Mouse (Mus musculus) stomach, embryonic 15.5 days (tissue): Measurements from ENCODE around the gene Pex7. TPM values are rescaled to one million over a fixed set of nuclear protein-coding genes. Genes with fewer than 3 reads are reported as not detected.

Experiments
- ATAC-seq: fragments of 200-750 bp; cut with Nextera tagmentation; 2 replicates; pipeline ENCODE4 v1.8.0; 2017; ENCODE audit warnings: low read depth, moderate number of reproducible peaks, moderate TSS enrichment; ENCODE audit not compliant: insufficient read depth, low FRiP score
- H3K27ac ChIP-seq: fragments of 300-500 bp; sonication (generic); 2 replicates; pipeline ENCODE4 v1.5.1; 2015; ENCODE audit warnings: mild to moderate bottlenecking, inconsistent platforms
- H3K27me3 ChIP-seq: fragments of 300-500 bp; sonication (generic); replicated peaks from 2 replicates; pipeline ENCODE4 v1.6.1; 2015; ENCODE audit warnings: inconsistent platforms
- H3K36me3 ChIP-seq: fragments of 300-500 bp; sonication (generic); 2 replicates; pipeline ENCODE4 v1.6.1; 2015; ENCODE audit warnings: inconsistent platforms
- H3K4me1 ChIP-seq: fragments of 300-500 bp; sonication (generic); 2 replicates; pipeline ENCODE4 v1.6.1; 2015; ENCODE audit warnings: inconsistent platforms
- H3K4me2 ChIP-seq: fragments of 300-500 bp; sonication (generic); 2 replicates; pipeline ENCODE4 v1.6.1; 2015; ENCODE audit warnings: mild to moderate bottlenecking, inconsistent platforms
- H3K4me3 ChIP-seq: fragments of 300-500 bp; sonication (generic); replicated peaks from 2 replicates; pipeline ENCODE4 v1.5.1; 2015; ENCODE audit warnings: inconsistent platforms
- H3K9ac ChIP-seq: fragments of 300-500 bp; sonication (generic); 2 replicates; pipeline ENCODE4 v1.6.1; 2015; ENCODE audit warnings: inconsistent platforms
- H3K9me3 ChIP-seq: fragments of 300-500 bp; sonication (generic); 2 replicates; pipeline ENCODE4 v1.6.1; 2016; ENCODE audit warnings: inconsistent platforms
- WGBS: fragments of 180-500 bp; shearing (Covaris S2); methylation state at CpG from one replicate; pipeline ENCODE4 v1.1.7; 2015; 5-methylcytosine and 5-hydroxymethylcytosine counted together
- polyA plus RNA-seq: library from polyadenylated mRNA; unstranded; fragments of >200 nt; fragmentation: Nextera tagmentation; extraction: Ambion mirVana; gene quantifications from 2 replicates; pipeline ENCODE4 v1.2.1, GENCODE M21; 2015

Pex7 gene
- polyA plus RNA-seq, 1 experiment from 2014 or later = 40.7 TPM

DNA sequence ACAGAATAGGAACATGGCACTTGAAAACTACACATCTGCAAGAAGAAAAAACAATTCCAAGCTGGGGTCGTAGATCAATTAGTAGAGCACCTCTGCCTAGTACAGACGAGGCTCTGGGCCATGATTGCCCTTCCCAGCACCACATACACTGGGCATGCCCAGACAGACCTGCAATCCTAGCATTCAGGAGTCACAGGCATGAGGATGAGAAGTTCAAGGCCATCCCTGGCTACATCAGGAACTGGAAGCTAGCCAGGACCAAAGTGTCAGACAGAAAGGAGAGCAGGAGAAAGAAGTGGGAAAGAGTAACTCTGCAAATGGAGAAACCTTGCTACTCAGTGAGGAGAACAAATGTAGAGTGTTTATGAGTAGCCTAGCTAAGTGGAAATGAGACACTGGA lies 7.3 kb downstream of the Pex7 start:
- Histone ChIP-seq H3K9ac (no peak overlapping the region), H3K27me3 (no peaks in the 10 kb centered on the region), H3K4me3 (no peak overlapping the region), H3K4me2 (no peak overlapping the region), H3K27ac (no peak overlapping the region), H3K9me3 (no peaks in the 10 kb centered on the region), H3K36me3 (no peaks in the 10 kb centered on the region), H3K4me1 (no peaks in the 10 kb centered on the region)
- ATAC-seq = no peak
- 53% methylated on average over 2 of the region's 2 CpGs for WGBS

GRCm38 (mm10) chr10:19893976-19894375 lies 13.5 kb downstream of the Pex7 start:
- Histone ChIP-seq H3K9me3 (no peaks in the 10 kb centered on the region), H3K27me3 (no peaks in the 10 kb centered on the region), H3K27ac (no peak overlapping the region), H3K4me2 (no peak overlapping the region), H3K4me1 (no peaks in the 10 kb centered on the region), H3K36me3 (no peaks in the 10 kb centered on the region), H3K4me3 (no peak overlapping the region), H3K9ac (no peak overlapping the region)
- 20% methylated on average over 4 of the region's 4 CpGs for WGBS
- no peak for ATAC-seq

DNA sequence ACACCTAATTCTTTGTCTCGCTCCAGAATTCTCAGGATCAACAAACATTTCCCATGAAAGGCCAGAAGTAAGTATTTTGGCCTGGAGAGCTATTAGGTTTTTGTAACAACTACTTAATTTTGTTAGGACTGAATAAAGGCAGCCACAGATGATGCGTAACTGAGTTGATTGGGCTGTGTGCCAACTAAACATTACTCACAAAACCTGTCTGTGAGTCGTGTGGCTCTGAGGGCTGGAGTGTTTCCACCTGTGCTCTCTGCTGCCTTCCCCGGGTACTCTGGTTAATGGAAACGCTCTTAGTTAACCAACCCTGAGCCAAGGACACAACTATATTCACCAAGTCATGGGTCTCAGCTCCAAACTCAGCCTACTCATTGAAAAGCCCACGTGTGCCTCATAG lies 14.3 kb downstream of the Pex7 start:
- Histone ChIP-seq H3K27ac (no peak overlapping the region), H3K9me3 (no peaks in the 10 kb centered on the region), H3K4me2 (no peak overlapping the region), H3K36me3 (no peaks in the 10 kb centered on the region), H3K4me3 (no peak overlapping the region), H3K9ac (no peak overlapping the region), H3K27me3 (no peaks in the 10 kb centered on the region), H3K4me1 (no peaks in the 10 kb centered on the region)
- ATAC-seq = no peak
- WGBS = 49% methylated on average over 6 of the region's 6 CpGs

DNA sequence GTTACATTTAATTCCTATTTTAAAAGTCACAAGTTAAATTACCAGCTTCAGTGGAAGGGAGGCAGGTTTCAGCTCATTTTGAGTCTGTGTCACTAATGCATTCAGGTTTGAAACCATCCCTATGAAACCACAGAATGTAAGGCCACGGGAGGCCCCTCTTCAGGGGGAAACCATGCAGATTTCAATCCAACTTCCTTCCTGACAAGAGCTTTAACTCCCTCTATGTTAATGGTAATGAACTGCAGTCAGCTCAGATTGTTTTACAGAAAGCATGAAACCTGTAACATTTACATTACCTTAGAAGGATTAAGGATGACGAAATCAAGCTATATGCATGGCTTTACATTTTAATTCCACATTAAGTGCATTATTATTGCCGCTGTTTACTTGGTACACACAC lies 15.8 kb downstream of the Pex7 start:
- no peak overlapping the region for H3K27ac ChIP-seq
- no peak overlapping the region for H3K4me3 ChIP-seq
- no peaks in the 10 kb centered on the region for H3K4me1 ChIP-seq
- no peak overlapping the region for H3K9ac ChIP-seq
- ATAC-seq = no peak
- no peaks in the 10 kb centered on the region for H3K36me3 ChIP-seq
- H3K9me3 ChIP-seq = no peaks in the 10 kb centered on the region
- H3K27me3 ChIP-seq = no peaks in the 10 kb centered on the region
- WGBS = 57% methylated on average over 3 of the region's 3 CpGs
- H3K4me2 ChIP-seq = no peak overlapping the region

- 87% methylated on average over 3 of the region's 3 CpGs for WGBS
- no peaks in the 10 kb centered on the region for H3K27me3 ChIP-seq
- H3K4me2 ChIP-seq = no peak overlapping the region
- H3K9me3 ChIP-seq = no peaks in the 10 kb centered on the region
- H3K9ac ChIP-seq = no peak overlapping the region
- no peak overlapping the region for H3K27ac ChIP-seq
- H3K36me3 ChIP-seq = no peaks in the 10 kb centered on the region
- H3K4me1 ChIP-seq = no peaks in the 10 kb centered on the region
- ATAC-seq = no peak
- H3K4me3 ChIP-seq = no peak overlapping the region
Observed at GRCm38 (mm10) chr10:19889908-19890307, 17.6 kb downstream of the Pex7 start.

- 65% methylated on average over 3 of the region's 3 CpGs for WGBS
- no peak for ATAC-seq
Observed at GRCm38 (mm10) chr10:19886249-19886648, 21.2 kb downstream of the Pex7 start.

GRCm38 (mm10) chr10:19884409-19884808 lies 23.1 kb downstream of the Pex7 start:
- 64% methylated on average over 4 of the region's 4 CpGs for WGBS
- Histone ChIP-seq H3K4me1 (no peaks in the 10 kb centered on the region), H3K4me2 (no peak overlapping the region), H3K36me3 (no peaks in the 10 kb centered on the region), H3K27ac (no peak overlapping the region), H3K9ac (no peak overlapping the region), H3K9me3 (no peaks in the 10 kb centered on the region), H3K4me3 (no peak overlapping the region), H3K27me3 (no peaks in the 10 kb centered on the region)
- no peak for ATAC-seq

More at GRCm38 (mm10) chr10:19886249-19886648, 21.2 kb downstream of the Pex7 start:
- H3K27me3 ChIP-seq = no peaks in the 10 kb centered on the region
- H3K36me3 ChIP-seq = no peaks in the 10 kb centered on the region
- H3K4me3 ChIP-seq = no peak overlapping the region
- no peak overlapping the region for H3K9ac ChIP-seq
- H3K9me3 ChIP-seq = no peaks in the 10 kb centered on the region
- H3K4me2 ChIP-seq = no peak overlapping the region
- no peaks in the 10 kb centered on the region for H3K4me1 ChIP-seq
- H3K27ac ChIP-seq = no peak overlapping the region

DNA sequence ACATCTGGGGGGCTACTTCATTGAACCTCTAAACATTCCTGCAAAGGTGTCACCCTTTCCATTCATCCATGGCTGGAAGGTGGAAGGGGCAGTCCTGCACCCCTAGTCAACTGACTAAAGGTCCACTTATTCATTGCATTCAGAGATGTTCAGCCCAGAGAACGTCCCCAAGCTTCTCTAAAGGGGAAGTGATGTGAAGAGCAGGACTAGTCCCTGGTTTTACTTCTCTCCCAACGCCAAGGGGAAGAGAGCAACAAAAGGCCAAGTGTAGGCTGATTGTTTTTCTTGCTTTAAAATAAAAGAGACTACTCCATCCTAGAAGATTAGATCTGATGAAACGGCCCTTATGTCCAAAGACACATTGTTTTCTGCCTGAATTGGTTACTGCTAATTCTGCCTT lies 27.1 kb downstream of the Pex7 start:
- H3K27ac ChIP-seq = no peak overlapping the region
- no peaks in the 10 kb centered on the region for H3K27me3 ChIP-seq
- no peak overlapping the region for H3K4me3 ChIP-seq
- H3K4me1 ChIP-seq = 0 out of 2 replicates have a peak, but pooled peaks cover 7% of the 10 kb centered on the region
- no peak overlapping the region for H3K4me2 ChIP-seq
- no peaks in the 10 kb centered on the region for H3K36me3 ChIP-seq
- H3K9ac ChIP-seq = no peak overlapping the region
- H3K9me3 ChIP-seq = no peaks in the 10 kb centered on the region
- no peak for ATAC-seq
- 78% methylated on average over 3 of the region's 3 CpGs for WGBS

DNA sequence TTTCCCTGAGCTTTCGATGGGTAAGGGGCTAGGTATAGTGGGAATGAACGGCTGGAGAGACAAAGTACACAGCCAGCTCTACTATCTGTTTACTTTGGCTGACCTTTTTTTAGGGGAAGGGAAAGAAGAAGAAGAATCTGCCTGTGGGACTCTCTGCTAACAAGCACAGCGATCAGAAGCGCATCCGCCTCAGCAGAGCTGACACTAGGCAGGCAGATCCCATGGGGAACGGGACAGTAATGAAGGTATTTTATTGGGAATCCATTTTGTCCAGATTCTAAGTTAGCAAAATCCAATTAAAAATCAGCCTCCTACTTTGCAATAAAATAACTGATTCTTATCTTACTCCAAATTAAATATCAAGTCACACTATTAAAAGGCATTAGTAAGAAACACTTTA lies 28.3 kb downstream of the Pex7 start:
- no peaks in the 10 kb centered on the region for H3K36me3 ChIP-seq
- WGBS = 58% methylated on average over 6 of the region's 6 CpGs
- H3K27ac ChIP-seq = no peak overlapping the region
- H3K4me2 ChIP-seq = no peak overlapping the region
- H3K4me1 ChIP-seq = 0 out of 2 replicates have a peak, but pooled peaks cover 7% of the 10 kb centered on the region
- H3K9me3 ChIP-seq = no peaks in the 10 kb centered on the region
- H3K27me3 ChIP-seq = no peaks in the 10 kb centered on the region
- H3K4me3 ChIP-seq = no peak overlapping the region
- no peak overlapping the region for H3K9ac ChIP-seq
- ATAC-seq = no peak

DNA sequence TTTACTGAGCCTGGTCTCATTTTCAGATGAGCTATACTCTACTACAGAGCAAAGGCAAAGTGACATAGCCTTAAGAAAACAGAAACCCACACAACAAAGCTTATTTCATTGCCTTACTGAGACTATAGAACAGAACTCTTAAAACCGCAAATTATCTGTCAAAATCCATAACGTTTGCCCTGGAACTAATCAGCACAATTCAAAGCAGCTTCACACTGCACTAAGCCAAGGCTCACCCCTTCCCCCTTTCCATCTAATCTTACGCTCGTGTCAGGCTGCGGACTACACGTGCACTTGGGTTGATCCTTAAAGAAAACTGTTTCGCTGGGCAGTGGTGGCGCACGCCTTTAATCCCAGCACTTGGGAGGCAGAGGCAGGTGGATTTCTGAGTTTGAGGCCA lies 29.8 kb downstream of the Pex7 start:
- Histone ChIP-seq H3K9ac (no peak overlapping the region), H3K4me3 (no peak overlapping the region), H3K9me3 (no peaks in the 10 kb centered on the region), H3K27me3 (no peaks in the 10 kb centered on the region), H3K36me3 (no peaks in the 10 kb centered on the region), H3K27ac (no peak overlapping the region; the same call in 1 of the 2 replicates), H3K4me1 (0 out of 2 replicates have a peak, but pooled peaks cover 7% of the 10 kb centered on the region), H3K4me2 (peak overlapping the region; percentile 24; the same call in 1 of the 2 replicates)
- 74% methylated on average over 9 of the region's 9 CpGs for WGBS
- ATAC-seq = no peak; the same call in 1 of the 2 replicates

GRCm38 (mm10) chr10:19877257-19877656 lies 30.2 kb downstream of the Pex7 start:
- H3K27me3 ChIP-seq = no peaks in the 10 kb centered on the region
- H3K36me3 ChIP-seq = no peaks in the 10 kb centered on the region
- peak overlapping the region; percentile 24 for H3K4me2 ChIP-seq
- 0 out of 2 replicates have a peak, but pooled peaks cover 7% of the 10 kb centered on the region for H3K4me1 ChIP-seq
- peak overlapping the region; percentile 23; the same call in 1 of the 2 replicates for H3K27ac ChIP-seq
- no peaks in the 10 kb centered on the region for H3K9me3 ChIP-seq
- H3K9ac ChIP-seq = no peak overlapping the region
- H3K4me3 ChIP-seq = no peak overlapping the region
- peak; percentile 72; the same call in 1 of the 2 replicates for ATAC-seq
- WGBS = 65% methylated on average over 8 of the region's 8 CpGs

DNA sequence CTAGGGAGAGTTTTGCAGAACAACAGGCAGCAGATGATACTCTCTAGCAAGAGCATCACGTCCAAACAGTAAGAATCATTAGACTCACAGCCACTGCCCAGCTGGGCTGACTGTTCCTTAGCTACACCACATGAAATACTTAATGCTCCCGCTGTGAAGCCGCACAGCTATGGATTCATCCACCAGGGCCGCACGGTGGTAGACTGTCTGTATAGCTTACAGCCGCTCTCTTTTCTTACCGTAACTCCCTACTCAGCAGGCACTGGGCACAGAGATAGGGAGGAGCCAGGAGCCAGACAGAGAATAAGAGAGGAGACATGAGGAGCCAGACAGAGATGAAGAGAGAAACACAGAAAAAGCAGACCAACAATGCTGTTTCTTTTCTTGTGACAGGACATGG lies 30.8 kb downstream of the Pex7 start:
- H3K9ac ChIP-seq = no peak overlapping the region

DNA sequence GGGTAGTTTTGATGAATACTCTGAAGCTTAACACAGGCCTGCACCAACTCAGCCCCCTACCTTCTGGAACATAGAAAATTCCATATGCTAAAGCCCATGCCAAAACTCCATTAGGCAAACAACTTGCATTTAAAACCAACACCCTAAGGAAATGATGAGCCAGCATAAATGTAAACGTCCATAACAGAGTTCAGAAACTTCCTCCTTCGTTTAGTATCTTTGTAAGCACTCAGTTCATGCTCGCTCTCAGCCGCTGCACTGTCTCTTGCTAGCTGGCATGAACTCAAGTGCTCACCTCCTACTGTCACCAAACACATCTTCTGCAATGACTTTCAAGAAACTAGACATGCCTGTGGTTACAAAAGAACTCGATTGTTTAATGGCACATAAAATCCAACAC lies 32.1 kb downstream of the Pex7 start:
- WGBS = 60% methylated on average over 5 of the region's 5 CpGs
- no peak overlapping the region for H3K4me2 ChIP-seq
- H3K27ac ChIP-seq = no peak overlapping the region
- no peak for ATAC-seq
- H3K9ac ChIP-seq = no peak overlapping the region
- H3K36me3 ChIP-seq = no peaks in the 10 kb centered on the region
- H3K9me3 ChIP-seq = no peaks in the 10 kb centered on the region
- 0 out of 2 replicates have a peak, but pooled peaks cover 7% of the 10 kb centered on the region for H3K4me1 ChIP-seq
- no peaks in the 10 kb centered on the region for H3K27me3 ChIP-seq
- H3K4me3 ChIP-seq = no peak overlapping the region

More for the DNA sequence above, 30.8 kb downstream of the Pex7 start:
- ATAC-seq = no peak
- Histone ChIP-seq H3K27ac (peak overlapping the region; percentile 23; the same call in 1 of the 2 replicates), H3K4me1 (0 out of 2 replicates have a peak, but pooled peaks cover 7% of the 10 kb centered on the region), H3K9me3 (no peaks in the 10 kb centered on the region), H3K36me3 (no peaks in the 10 kb centered on the region), H3K27me3 (no peaks in the 10 kb centered on the region), H3K4me2 (peak overlapping the region; percentile 24), H3K4me3 (no peak overlapping the region)
- WGBS = 58% methylated on average over 7 of the region's 7 CpGs
